9 mouse cellular contexts compared by ENCODE assay signal in genomic region chr1:74893134-74893855, GRCm38 (mm10). TPM values are rescaled to one million over a fixed set of nuclear protein-coding genes. Genes with fewer than 3 reads are reported as not detected.
DNase-seq lines count a peak whose midpoint lies in the region; ATAC-seq and TF ChIP-seq lines count a peak whose summit lies in the region.
"Had no signal": no experiment of that assay in that cellular context is flagged by ENCODE, and none has a peak within 500 bp of the region (broad histone marks: within the 10 kb centered on the region; RNA-seq: fewer than 3 reads in every experiment).

TSS of gene Cryba2 (minus strand) at chr1:74893143.

- H3K36me3 ChIP-seq in E14TG2a.4 (ENCODE audit: insufficient read depth, low read length), result no peaks in the 10 kb centered on the region
- no peaks in the 10 kb centered on the region for H3K36me3 ChIP-seq in kidney, postnatal 0 days (ENCODE audit: insufficient read depth, low read length)
- no peaks in the 10 kb centered on the region for H3K36me3 ChIP-seq in midbrain, embryonic 11.5 days (ENCODE audit: control insufficient read depth, insufficient read depth, low read length)

- intact Hi-C loops in gastrocnemius, adult 2 months (cut with DNase I), result no loop called here
- intact Hi-C loops in gastrocnemius, postnatal 14 days (cut with DNase I; ENCODE audit: low total_unique reads), result no loop called here

- DNase-seq in gastrocnemius, adult 2 months, result no peak
- DNase-seq in gastrocnemius, postnatal 14 days, result no peak
- DNase-seq in cerebellum, adult 9-11 months, result peak; percentile 40
- peak; percentile 66 for DNase-seq in kidney, postnatal 0 days (ENCODE audit: low spot score)
- peak; percentile 97 for DNase-seq in midbrain, embryonic 11.5 days (ENCODE audit: low spot score, missing footprints)
- peak; percentile 80 for DNase-seq in testis, postnatal 10 days (ENCODE audit: low spot score)

- peaks cover 95% of the 10 kb centered on the region for H3K27me3 ChIP-seq in E14TG2a.4 (ENCODE audit: insufficient read depth, low read length)
- H3K27me3 ChIP-seq in kidney, postnatal 0 days (ENCODE audit: insufficient read depth, low read length), result peaks cover 65% of the 10 kb centered on the region
- H3K27me3 ChIP-seq in midbrain, embryonic 11.5 days (ENCODE audit: control insufficient read depth, insufficient read depth, low read length), result peaks cover 75% of the 10 kb centered on the region

- H3K9me3 ChIP-seq in E14TG2a.4 (ENCODE audit: low read length), result no peaks in the 10 kb centered on the region
- no peaks in the 10 kb centered on the region for H3K9me3 ChIP-seq in kidney, postnatal 0 days (replicated peaks; ENCODE audit: low read length)
- no peaks in the 10 kb centered on the region for H3K9me3 ChIP-seq in midbrain, embryonic 11.5 days (ENCODE audit: control insufficient read depth, low read length)

- no peak within 1 kb of the TSS for H3K9ac ChIP-seq in kidney, postnatal 0 days (ENCODE audit: low read depth, low read length)
- no peak within 1 kb of the TSS for H3K9ac ChIP-seq in midbrain, embryonic 11.5 days (ENCODE audit: low read length)

- H3K27ac ChIP-seq in gastrocnemius, adult 2 months, result no peak within 1 kb of the TSS
- no peak within 1 kb of the TSS for H3K27ac ChIP-seq in kidney, postnatal 0 days
- no peak within 1 kb of the TSS for H3K27ac ChIP-seq in midbrain, embryonic 11.5 days (ENCODE audit: low read depth, low read length)

- peaks cover 50% of the 10 kb centered on the region for H3K4me1 ChIP-seq in E14TG2a.4 (replicated peaks; ENCODE audit: low read depth, low read length)
- H3K4me1 ChIP-seq in kidney, postnatal 0 days (replicated peaks; ENCODE audit: insufficient read depth, low read length), result no peaks in the 10 kb centered on the region
- peaks cover 5% of the 10 kb centered on the region for H3K4me1 ChIP-seq in midbrain, embryonic 11.5 days (ENCODE audit: control insufficient read depth, insufficient read depth, low read length)

- 2% methylated on average over 25 of the region's 25 CpGs for WGBS in kidney, postnatal 0 days
- 4% methylated on average over 25 of the region's 25 CpGs for WGBS in midbrain, embryonic 11.5 days

- ATAC-seq in granulocyte monocyte progenitor cell, adult 5-6 weeks (replicated peaks; ENCODE audit: poor library complexity, severe bottlenecking), result peak; percentile 48; the same call in 1 of the 2 replicates
- peak; percentile 37; the same call in 1 of the 2 replicates for ATAC-seq in kidney, postnatal 0 days (replicated peaks; ENCODE audit: low FRiP score, low read depth)
- peak; percentile 27; the same call in 1 of the 2 replicates for ATAC-seq in midbrain, embryonic 11.5 days (ENCODE audit: low FRiP score)

- peak within 1 kb of the TSS; percentile 13 for H3K4me2 ChIP-seq in kidney, postnatal 0 days (ENCODE audit: low read length)
- H3K4me2 ChIP-seq in midbrain, embryonic 11.5 days, result peak within 1 kb of the TSS; percentile 31

- peak; percentile 61 for TF ChIP-seq CTCF in gastrocnemius, adult 2 months (IDR thresholded peaks at IDR 0.05)
- peak; percentile 93 for TF ChIP-seq CTCF in E14TG2a.4 (conservative IDR thresholded peaks at IDR 0.05; ENCODE audit: low read length)
- peak; percentile 74 for TF ChIP-seq CTCF in kidney, postnatal 0 days (IDR thresholded peaks at IDR 0.05; ENCODE audit: low read depth)

- H3K4me3 ChIP-seq in gastrocnemius, adult 2 months, result peak within 1 kb of the TSS; percentile 35; the same call in 1 of the 2 replicates
- H3K4me3 ChIP-seq in E14TG2a.4 (replicated peaks; ENCODE audit: low read length), result peak within 1 kb of the TSS; percentile 72
- H3K4me3 ChIP-seq in kidney, postnatal 0 days (replicated peaks; ENCODE audit: low read depth, low read length), result no peak within 1 kb of the TSS
- H3K4me3 ChIP-seq in midbrain, embryonic 11.5 days (ENCODE audit: low read depth, low read length), result peak within 1 kb of the TSS; percentile 14

RNA-seq across cellular contexts. Expression of gene Cryba2, which starts in this region (rescaled TPM):
- not detected for total RNA-seq in gastrocnemius, adult 2 months (2021)
- total RNA-seq in gastrocnemius, postnatal 14 days (2021), result not detected
- total RNA-seq in granulocyte monocyte progenitor cell, adult 5-6 weeks (2014; fragmentation: Nextera tagmentation), result not detected in 2 replicates
- not detected in 2 replicates for total RNA-seq in granulocyte monocyte progenitor cell, adult 5-6 weeks (2017)
- not detected in 2 replicates for polyA plus RNA-seq in kidney, postnatal 0 days (2015; fragmentation: Nextera tagmentation; extraction: Ambion mirVana)
- polyA plus RNA-seq in midbrain, embryonic 11.5 days (2014; fragmentation: Nextera tagmentation; extraction: Ambion mirVana), result 0.19 TPM in 1 of 2 replicates, not detected in the other
- total RNA-seq: MEL had no signal

Comparison
In these comparisons a context has a peak if more than half of its experiments do, and no peak if none do; other contexts are left out.
1. Peak in ATAC-seq in granulocyte monocyte progenitor cell, adult 5-6 weeks; RNA of the gene not detected or under 1 TPM.
2. Peak in DNase-seq, ATAC-seq and H3K4me2 ChIP-seq in kidney, postnatal 0 days; RNA of the gene not detected or under 1 TPM.
3. Peak in DNase-seq, ATAC-seq, H3K4me3 ChIP-seq and H3K4me2 ChIP-seq in midbrain, embryonic 11.5 days; RNA of the gene not detected or under 1 TPM.
4. DNase-seq: peak in cerebellum, adult 9-11 months (single experiment) and testis, postnatal 10 days (single experiment); none in gastrocnemius, adult 2 months (single experiment) and gastrocnemius, postnatal 14 days (single experiment).
5. Peak in every context shown above with its lines, with median percentiles within 50 percentile points of each other: CTCF ChIP-seq and ATAC-seq.